Mouse (Mus musculus) urinary bladder, postnatal 14 days (tissue): ENCODE measurements around the gene Myrf.
A peak's percentile ranks its signal among the peaks of the same experiment; 100 is the strongest.
"Not testable (repeated sequence)": the region's sequence is repeated elsewhere in the genome, so short reads cannot be mapped to it uniquely, and the experiment has no call there.

ENCODE experiments used
- DNase-seq: peaks from one replicate; pipeline ENCODE4 v3.0.0; 2021; ENCODE audit warnings: low spot score

Gene Myrf

GRCm38 (mm10) chr19:10176477-10176876 is 64.1 kb downstream of the Myrf start:
- no peak for DNase-seq

GRCm38 (mm10) chr19:10174956-10175355 is 65.6 kb downstream of the Myrf start:
- DNase-seq = no peak

GRCm38 (mm10) chr19:10173844-10174539 is 66.6 kb downstream of the Myrf start:
- no peak for DNase-seq

GRCm38 (mm10) chr19:10173116-10173718 is 67.3 kb downstream of the Myrf start:
- DNase-seq = peak; percentile 59

- DNase-seq = no peak
Observed at GRCm38 (mm10) chr19:10171846-10172245, 68.7 kb downstream of the Myrf start.

GRCm38 (mm10) chr19:10171359-10171758 is 69.2 kb downstream of the Myrf start:
- DNase-seq = no peak

GRCm38 (mm10) chr19:10170466-10170865 is 70.1 kb downstream of the Myrf start:
- DNase-seq = no peak

GRCm38 (mm10) chr19:10169692-10170330 is 70.7 kb downstream of the Myrf start:
- not testable (repeated sequence) for DNase-seq

- no peak for DNase-seq
Observed at GRCm38 (mm10) chr19:10169179-10169578, 71.4 kb downstream of the Myrf start.

- no peak for DNase-seq
Observed at GRCm38 (mm10) chr19:10168441-10168840, 72.1 kb downstream of the Myrf start.

GRCm38 (mm10) chr19:10167951-10168350 is 72.6 kb downstream of the Myrf start:
- no peak for DNase-seq

- DNase-seq = no peak
Observed at GRCm38 (mm10) chr19:10167112-10167511, 73.4 kb downstream of the Myrf start.

GRCm38 (mm10) chr19:10165928-10166327 is 74.6 kb downstream of the Myrf start:
- DNase-seq = not testable (repeated sequence)

GRCm38 (mm10) chr19:10163896-10164295 is 76.7 kb downstream of the Myrf start:
- no peak for DNase-seq
